Mouse (Mus musculus) C2C12 (cell line): ENCODE results near the gene Fam189a2. TPM values are rescaled to one million over a fixed set of nuclear protein-coding genes. Genes with fewer than 3 reads are reported as not detected.
A peak's percentile ranks its signal among the peaks of the same experiment; 100 is the strongest.

Source experiments
- H3K27me3 ChIP-seq: one replicate; pipeline ENCODE4 v1.6.1; 2011; ENCODE audit not compliant: control insufficient read depth, insufficient read depth, insufficient read length
- H3K36me3 ChIP-seq: one replicate; pipeline ENCODE4 v1.6.1; 2011; ENCODE audit not compliant: control insufficient read depth, insufficient read depth
- H3K4me3 ChIP-seq: one replicate; pipeline ENCODE4 v1.5.1; 2011; ENCODE audit warnings: mild to moderate bottlenecking, control low read depth; ENCODE audit not compliant: poor library complexity, insufficient read depth, severe bottlenecking
- H3K79me2 ChIP-seq: one replicate; pipeline ENCODE4 v1.6.1; 2011; ENCODE audit not compliant: control insufficient read depth, insufficient read depth
- H3K79me3 ChIP-seq: one replicate; pipeline ENCODE4 v1.6.1; 2011; ENCODE audit warnings: low read depth, control low read depth
- H3ac ChIP-seq: one replicate; pipeline ENCODE3; 2011; ENCODE audit warnings: low read depth; ENCODE audit not compliant: control insufficient read depth, insufficient read length
- CEBPB ChIP-seq: IDR thresholded peaks from one replicate; pipeline ENCODE4 v1.6.1; 2011; ENCODE audit warnings: low read depth, mild to moderate bottlenecking, control low read depth, moderate library complexity
- CTCF ChIP-seq: IDR thresholded peaks from one replicate; pipeline ENCODE4 v1.5.1; 2011; ENCODE audit not compliant: control insufficient read depth, insufficient read depth, insufficient read length
- FOSL1 ChIP-seq: IDR thresholded peaks from one replicate; pipeline ENCODE4 v1.8.0; 2011; ENCODE audit warnings: mild to moderate bottlenecking, low read length; ENCODE audit not compliant: poor library complexity, insufficient read depth, severe bottlenecking
- MAX ChIP-seq: IDR thresholded peaks from one replicate; pipeline ENCODE4 v1.6.1; 2011; ENCODE audit warnings: mild to moderate bottlenecking, control low read depth
- MYOD1 ChIP-seq: IDR thresholded peaks from one replicate; pipeline ENCODE4 v1.6.1; 2011; ENCODE audit warnings: low read depth; ENCODE audit not compliant: control insufficient read depth, insufficient read length
- MYOG ChIP-seq: IDR thresholded peaks from one replicate; pipeline ENCODE4 v1.6.1; 2011; ENCODE audit not compliant: control insufficient read depth, insufficient read length; ENCODE audit errors: extremely low read depth
- USF1 ChIP-seq: IDR thresholded peaks from one replicate; pipeline ENCODE4 v1.6.1; 2011; ENCODE audit warnings: low read depth, mild to moderate bottlenecking, control low read depth, moderate library complexity
- polyA plus RNA-seq: library from polyadenylated mRNA; unstranded; fragments of >200 nt; fragmentation: generic; extraction: Trizol; gene quantifications from one replicate; pipeline ENCODE4 v1.2.1, GENCODE M21; 2012; ENCODE audit warnings: missing spikeins

The Fam189a2 gene
- polyA plus RNA-seq, 1 experiment: 0.42 TPM

- H3K27me3 ChIP-seq: no peaks in the 10 kb centered on the region
- no peaks in the 10 kb centered on the region for H3K79me2 ChIP-seq
- no peaks in the 10 kb centered on the region for H3K36me3 ChIP-seq
- TF ChIP-seq USF1 (no peak), MYOG (no peak), MYOD1 (no peak), CEBPB (no peak), MAX (no peak), FOSL1 (no peak), CTCF (no peak)
- H3ac ChIP-seq: no peak overlapping the region
- H3K4me3 ChIP-seq: no peak overlapping the region
- no peaks in the 10 kb centered on the region for H3K79me3 ChIP-seq
Observed at GRCm38 (mm10) chr19:24050514-24050913, 19.7 kb upstream of the Fam189a2 start.

- H3ac ChIP-seq: no peak overlapping the region
- no peaks in the 10 kb centered on the region for H3K36me3 ChIP-seq
- no peaks in the 10 kb centered on the region for H3K79me2 ChIP-seq
- TF ChIP-seq MAX (no peak), MYOG (no peak)
- H3K4me3 ChIP-seq: no peak overlapping the region
- no peaks in the 10 kb centered on the region for H3K79me3 ChIP-seq
- no peaks in the 10 kb centered on the region for H3K27me3 ChIP-seq
Observed at GRCm38 (mm10) chr19:24049329-24049728, 18.5 kb upstream of the Fam189a2 start.

GRCm38 (mm10) chr19:24046395-24046993, 15.7 kb upstream of the Fam189a2 start:
- Histone ChIP-seq H3K36me3 (no peaks in the 10 kb centered on the region), H3ac (no peak overlapping the region), H3K4me3 (no peak overlapping the region), H3K79me3 (no peaks in the 10 kb centered on the region), H3K27me3 (no peaks in the 10 kb centered on the region), H3K79me2 (no peaks in the 10 kb centered on the region)
- TF ChIP-seq FOSL1: no peak
- TF ChIP-seq USF1: no peak
- TF ChIP-seq MYOG: no peak

- no peak overlapping the region for H3K4me3 ChIP-seq
- TF ChIP-seq FOSL1 (no peak), MYOG (no peak), USF1 (no peak)
- H3K79me3 ChIP-seq: no peaks in the 10 kb centered on the region
- no peaks in the 10 kb centered on the region for H3K27me3 ChIP-seq
- H3ac ChIP-seq: no peak overlapping the region
- no peaks in the 10 kb centered on the region for H3K36me3 ChIP-seq
- no peaks in the 10 kb centered on the region for H3K79me2 ChIP-seq
Observed at GRCm38 (mm10) chr19:24042387-24042786, 11.6 kb upstream of the Fam189a2 start.

- no peaks in the 10 kb centered on the region for H3K27me3 ChIP-seq
- no peak overlapping the region for H3ac ChIP-seq
- no peaks in the 10 kb centered on the region for H3K79me2 ChIP-seq
- TF ChIP-seq USF1 (peak; percentile 9), MYOD1 (no peak)
- no peaks in the 10 kb centered on the region for H3K36me3 ChIP-seq
- H3K4me3 ChIP-seq: no peak overlapping the region
- H3K79me3 ChIP-seq: no peaks in the 10 kb centered on the region
Observed at GRCm38 (mm10) chr19:24039061-24039853, 8.4 kb upstream of the Fam189a2 start.

GRCm38 (mm10) chr19:24034367-24034766, 3.5 kb upstream of the Fam189a2 start:
- TF ChIP-seq MAX: no peak
- TF ChIP-seq FOSL1: no peak
- no peak for TF ChIP-seq USF1
- no peak for TF ChIP-seq MYOD1
- no peak for TF ChIP-seq MYOG
- TF ChIP-seq CTCF: no peak
- no peak for TF ChIP-seq CEBPB
- Histone ChIP-seq H3ac (no peak overlapping the region), H3K36me3 (no peaks in the 10 kb centered on the region), H3K79me3 (no peaks in the 10 kb centered on the region), H3K79me2 (no peaks in the 10 kb centered on the region), H3K27me3 (peaks cover 29% of the 10 kb centered on the region), H3K4me3 (no peak overlapping the region)
